7 mouse cellular contexts compared by ENCODE assay signal in genomic region chr5:149636075-149636920, GRCm38 (mm10). TPM values are rescaled to one million over a fixed set of nuclear protein-coding genes. Genes with fewer than 3 reads are reported as not detected.
DNase-seq lines count a peak whose midpoint lies in the region; ATAC-seq lines count a peak whose summit lies in the region.

Hsph1 (minus strand) TSS chr5:149636376.

- peak; percentile 96 for DNase-seq in adrenal gland, postnatal 25 days
- peak; percentile 100 for DNase-seq in heart, adult 11 months
- peak; percentile 98 for DNase-seq in kidney, adult 18-20 months
- peak; percentile 99 for DNase-seq in limb, embryonic 11.5 days (ENCODE audit: low spot score)
- DNase-seq in midbrain, embryonic 14.5 days, result peak; percentile 98
- DNase-seq in spleen, adult 18-20 months, result peak; percentile 90 to 96

- H3K4me2 ChIP-seq in embryonic facial prominence, embryonic 12.5 days (replicated peaks), result peak within 1 kb of the TSS; percentile 82
- H3K4me2 ChIP-seq in limb, embryonic 11.5 days (ENCODE audit: low read depth, severe bottlenecking), result peak within 1 kb of the TSS; percentile 65
- peak within 1 kb of the TSS; percentile 94 for H3K4me2 ChIP-seq in midbrain, embryonic 14.5 days (ENCODE audit: low read length)

- H3K4me1 ChIP-seq in embryonic facial prominence, embryonic 12.5 days, result peaks cover 14% of the 10 kb centered on the region
- H3K4me1 ChIP-seq in limb, embryonic 11.5 days (ENCODE audit: control insufficient read depth, insufficient read depth, low read length), result peaks cover 9% of the 10 kb centered on the region
- peaks cover 15% of the 10 kb centered on the region for H3K4me1 ChIP-seq in midbrain, embryonic 14.5 days (ENCODE audit: control insufficient read depth, insufficient read depth, low read length)

- no peaks in the 10 kb centered on the region for H3K27me3 ChIP-seq in embryonic facial prominence, embryonic 12.5 days
- H3K27me3 ChIP-seq in limb, embryonic 11.5 days (ENCODE audit: control insufficient read depth, insufficient read depth, low read length), result no peaks in the 10 kb centered on the region
- H3K27me3 ChIP-seq in midbrain, embryonic 14.5 days (ENCODE audit: control insufficient read depth, insufficient read depth, low read length), result no peaks in the 10 kb centered on the region

- H3K27ac ChIP-seq in embryonic facial prominence, embryonic 12.5 days, result peak within 1 kb of the TSS; percentile 89
- H3K27ac ChIP-seq in limb, embryonic 11.5 days (replicated peaks; ENCODE audit: low read depth, low read length), result peak within 1 kb of the TSS; percentile 61
- H3K27ac ChIP-seq in midbrain, embryonic 14.5 days (replicated peaks; ENCODE audit: low read depth, low read length), result peak within 1 kb of the TSS; percentile 83

- WGBS in embryonic facial prominence, embryonic 12.5 days, result under 1% methylated on average over 60 of the region's 60 CpGs
- WGBS in limb, embryonic 11.5 days, result under 1% methylated on average over 60 of the region's 60 CpGs
- under 1% methylated on average over 60 of the region's 60 CpGs for WGBS in midbrain, embryonic 14.5 days

- H3K4me3 ChIP-seq in embryonic facial prominence, embryonic 12.5 days, result peak within 1 kb of the TSS; percentile 76
- H3K4me3 ChIP-seq in limb, embryonic 11.5 days (ENCODE audit: low read depth, low read length), result peak within 1 kb of the TSS; percentile 56
- H3K4me3 ChIP-seq in midbrain, embryonic 14.5 days (replicated peaks; ENCODE audit: low read depth, low read length), result peak within 1 kb of the TSS; percentile 70

- peak; percentile 99 for ATAC-seq in embryonic facial prominence, embryonic 12.5 days (ENCODE audit: insufficient number of reproducible peaks, insufficient read depth, low FRiP score, low TSS enrichment)
- peak; percentile 99 for ATAC-seq in limb, embryonic 11.5 days (ENCODE audit: insufficient number of reproducible peaks, low FRiP score, low TSS enrichment, low read depth)
- peak; percentile 99 for ATAC-seq in midbrain, embryonic 14.5 days (ENCODE audit: low FRiP score, low TSS enrichment)

- H3K36me3 ChIP-seq in embryonic facial prominence, embryonic 12.5 days, result peaks cover 23% of the 10 kb centered on the region
- peaks cover 7% of the 10 kb centered on the region; the same call in 1 of the 2 replicates for H3K36me3 ChIP-seq in limb, embryonic 11.5 days (ENCODE audit: control insufficient read depth, insufficient read depth, low read length)
- H3K36me3 ChIP-seq in midbrain, embryonic 14.5 days (ENCODE audit: control insufficient read depth, insufficient read depth, low read length), result peaks cover 17% of the 10 kb centered on the region

- peak within 1 kb of the TSS; percentile 81 for H3K9ac ChIP-seq in embryonic facial prominence, embryonic 12.5 days
- H3K9ac ChIP-seq in limb, embryonic 11.5 days (ENCODE audit: low read length), result peak within 1 kb of the TSS; percentile 67
- H3K9ac ChIP-seq in midbrain, embryonic 14.5 days (replicated peaks; ENCODE audit: low read length), result peak within 1 kb of the TSS; percentile 67

- no peaks in the 10 kb centered on the region for H3K9me3 ChIP-seq in embryonic facial prominence, embryonic 12.5 days
- no peaks in the 10 kb centered on the region for H3K9me3 ChIP-seq in limb, embryonic 11.5 days (ENCODE audit: control insufficient read depth, low read length)
- H3K9me3 ChIP-seq in midbrain, embryonic 14.5 days (ENCODE audit: control insufficient read depth, low read length), result no peaks in the 10 kb centered on the region

RNA-seq across cellular contexts. Expression of gene Hsph1, which starts in this region (rescaled TPM):
- 88.5 and 267 TPM in 2 replicates for total RNA-seq in adrenal gland, postnatal 25 days (2021)
- polyA plus RNA-seq in embryonic facial prominence, embryonic 12.5 days (2016; fragmentation: Nextera tagmentation; extraction: Ambion mirVana), result 81.7 and 83.7 TPM in 2 replicates
- 126 and 150 TPM in 2 replicates for polyA plus RNA-seq in limb, embryonic 11.5 days (2014; fragmentation: Nextera tagmentation; extraction: Ambion mirVana)
- polyA plus RNA-seq in midbrain, embryonic 14.5 days (2014; fragmentation: Nextera tagmentation; extraction: Ambion mirVana), result 59.8 and 104 TPM in 2 replicates

Comparison
In these comparisons a context has a peak if more than half of its experiments do, and no peak if none do; other contexts are left out.
1. Peak in every context shown above with its lines: DNase-seq, ATAC-seq, H3K4me3 ChIP-seq and H3K27ac ChIP-seq.